Mouse (Mus musculus) CH12.LX (cell line): ENCODE data around the gene Efna4.

Experiments used
- BHLHE40 ChIP-seq: IDR thresholded peaks from 2 replicates; pipeline ENCODE4 v1.6.1; 2011; ENCODE audit warnings: mild to moderate bottlenecking, low read depth, low read length, improper control_type of control experiment
- CHD1 ChIP-seq: IDR thresholded peaks from 2 replicates; pipeline ENCODE4 v1.6.1; 2012; ENCODE audit warnings: low read depth, low read length, improper control_type of control experiment, inconsistent platforms
- CTCF ChIP-seq, 2 experiments: IDR thresholded peaks in 1 of 2; conservative IDR thresholded peaks in 1 of 2; 2 replicates each; pipeline ENCODE4 v1.5.1; 2011 to 2012; ENCODE audit warnings: low read depth in 2 of 2, low read length in 2 of 2, improper control_type of control experiment in 1 of 2, inconsistent platforms in 1 of 2, mild to moderate bottlenecking in 1 of 2, moderate library complexity in 1 of 2
- ELF1 ChIP-seq: IDR thresholded peaks from 2 replicates; pipeline ENCODE4 v1.6.1; 2014; ENCODE audit warnings: low read depth, mild to moderate bottlenecking, inconsistent platforms, low read length, improper control_type of control experiment
- GABPA ChIP-seq: IDR thresholded peaks from 2 replicates; pipeline ENCODE4 v1.6.1; 2012; ENCODE audit warnings: low read depth, low read length, improper control_type of control experiment, inconsistent platforms; ENCODE audit not compliant: insufficient replicate concordance
- MAX ChIP-seq: IDR thresholded peaks from 2 replicates; pipeline ENCODE4 v1.6.1; 2011; ENCODE audit warnings: low read length, improper control_type of control experiment
- MAZ ChIP-seq: IDR thresholded peaks from 2 replicates; pipeline ENCODE4 v1.6.1; 2012; ENCODE audit warnings: low read depth, mild to moderate bottlenecking, inconsistent platforms, low read length, improper control_type of control experiment, moderate library complexity
- NELFE ChIP-seq: IDR thresholded peaks from 2 replicates; pipeline ENCODE4 v1.6.1; 2011; ENCODE audit warnings: low read depth, low read length, improper control_type of control experiment
- POLR2A ChIP-seq: IDR thresholded peaks from 2 replicates; pipeline ENCODE4 v1.6.1; 2011; ENCODE audit warnings: low read depth, mild to moderate bottlenecking, improper control_type of control experiment, low read length

DNA sequence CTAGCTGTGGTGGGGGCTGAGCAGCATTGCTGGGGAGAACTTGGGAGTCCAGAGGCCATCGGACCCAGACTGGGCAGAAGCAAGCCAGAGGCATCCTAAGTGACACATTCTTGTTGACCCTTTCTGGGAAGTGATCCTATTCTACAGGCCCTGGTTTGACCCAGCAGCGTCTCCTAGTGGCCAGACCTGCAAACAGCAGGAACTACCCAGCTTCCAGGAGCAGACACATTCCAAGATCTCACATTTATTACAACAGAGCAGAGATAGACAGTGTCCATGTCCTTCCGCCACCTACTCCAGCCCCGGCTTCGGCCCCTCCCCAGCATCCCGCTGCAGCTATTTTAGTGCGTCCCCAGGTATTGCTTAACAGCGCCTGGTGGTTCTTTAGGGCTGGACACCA is 1.6 kb upstream of the Efna4 start:
- TF ChIP-seq CTCF (conservative IDR thresholded peaks at IDR 0.05 in 1 of 2, IDR thresholded peaks at IDR 0.05 in 1 of 2; ENCODE audit: low read depth in 2 of 2, low read length in 2 of 2) (peak; percentile 91 to 100), POLR2A (no peak), NELFE (no peak; the same call in 1 of the 2 replicates), MAZ (no peak), CHD1 (no peak), GABPA (no peak), ELF1 (peak; percentile 46; the same call in 1 of the 2 replicates), MAX (no peak), BHLHE40 (no peak)
